Mouse (Mus musculus): ENCODE data around the gene Slpi.

The Slpi gene

GRCm38 (mm10) chr2:164421306-164421705 is 32.4 kb upstream of the Slpi start:
- DNase-seq (ENCODE audit: low spot score in 2 of 2), result no peak

- no peak for DNase-seq (ENCODE audit: low spot score in 2 of 2)
Measured at GRCm38 (mm10) chr2:164419489-164419888, 30.6 kb upstream of the Slpi start.

- DNase-seq (ENCODE audit: low spot score in 2 of 2), result no peak
Measured at GRCm38 (mm10) chr2:164418308-164418875, 29.5 kb upstream of the Slpi start.

GRCm38 (mm10) chr2:164417198-164417597 is 28.3 kb upstream of the Slpi start:
- no peak for DNase-seq (ENCODE audit: low spot score in 2 of 2)

- no peak for DNase-seq (ENCODE audit: low spot score in 2 of 2)
Measured at GRCm38 (mm10) chr2:164414581-164414980, 25.7 kb upstream of the Slpi start.

- no peak for DNase-seq (ENCODE audit: low spot score in 2 of 2)
Measured at GRCm38 (mm10) chr2:164414167-164414566, 25.3 kb upstream of the Slpi start.

GRCm38 (mm10) chr2:164407708-164408107 is 18.8 kb upstream of the Slpi start:
- DNase-seq (ENCODE audit: low spot score in 2 of 2), result peak in 1 of 2 experiments; percentile 68

- DNase-seq (ENCODE audit: low spot score in 2 of 2), result no peak
Measured at GRCm38 (mm10) chr2:164405519-164405918, 16.6 kb upstream of the Slpi start.

- DNase-seq (ENCODE audit: low spot score in 2 of 2), result no peak
Measured at GRCm38 (mm10) chr2:164405060-164405459, 16.2 kb upstream of the Slpi start, which contains the start of gene Matn4. Gene Matn4 (minus strand): TSS chr2:164405160.

- DNase-seq (ENCODE audit: low spot score in 2 of 2), result peak in 1 of 2 experiments; percentile 45
Measured at GRCm38 (mm10) chr2:164404082-164404990, 15.4 kb upstream of the Slpi start.

- no peak for DNase-seq (ENCODE audit: low spot score in 2 of 2)
Measured at GRCm38 (mm10) chr2:164403396-164404081, 14.6 kb upstream of the Slpi start.

- DNase-seq (ENCODE audit: low spot score in 2 of 2), result peak; percentile 63 to 73
Measured at GRCm38 (mm10) chr2:164402906-164403305, 14.0 kb upstream of the Slpi start, which contains the start of gene Rbpjl. Gene Rbpjl (plus strand): TSS chr2:164403141.

GRCm38 (mm10) chr2:164396911-164397310 is 8.0 kb upstream of the Slpi start:
- DNase-seq (ENCODE audit: low spot score in 2 of 2), result no peak

GRCm38 (mm10) chr2:164396076-164396475 is 7.2 kb upstream of the Slpi start:
- DNase-seq (ENCODE audit: low spot score in 2 of 2), result no peak

- DNase-seq (ENCODE audit: low spot score in 2 of 2), result no peak
Measured at GRCm38 (mm10) chr2:164393126-164393525, 4.2 kb upstream of the Slpi start.

- peak; percentile 70 to 78 for DNase-seq (ENCODE audit: low spot score in 2 of 2)
Measured at GRCm38 (mm10) chr2:164389499-164389898, 604 bp upstream of the Slpi start.

- peak in 1 of 2 experiments; percentile 40 for DNase-seq (ENCODE audit: low spot score in 2 of 2)
Measured at GRCm38 (mm10) chr2:164386953-164387352, 1.9 kb downstream of the Slpi start.

- DNase-seq (ENCODE audit: low spot score in 2 of 2), result no peak
Measured at GRCm38 (mm10) chr2:164385927-164386763, 2.8 kb downstream of the Slpi start.

GRCm38 (mm10) chr2:164383656-164384399 is 5.1 kb downstream of the Slpi start:
- no peak for DNase-seq (ENCODE audit: low spot score in 2 of 2)

- no peak for DNase-seq (ENCODE audit: low spot score in 2 of 2)
Measured at GRCm38 (mm10) chr2:164382971-164383370, 5.9 kb downstream of the Slpi start.

GRCm38 (mm10) chr2:164381726-164382125 is 7.2 kb downstream of the Slpi start:
- no peak for DNase-seq (ENCODE audit: low spot score in 2 of 2)
